Mouse (Mus musculus): Measurements from ENCODE around the gene A630076J17Rik. TPM values are rescaled to one million over a fixed set of nuclear protein-coding genes. Genes with fewer than 3 reads are reported as not detected.

A630076J17Rik gene
- total and polyA plus RNA-seq, 3 experiments = not detected

- H3K4me1 ChIP-seq (ENCODE audit: control insufficient read depth in 1 of 2, insufficient read depth in 2 of 2) = peaks cover 2 to 19% of the 10 kb centered on the region in 2 experiments; a peak in 3 of 4 replicates
- in situ Hi-C loops (cut with MboI; ENCODE audit: low pct_ligation_motif_present, low pct_unique_long_range_greater_than_20kb, low sequenced_read_pairs) (no loop called here), dilution Hi-C loops (cut with MboI; ENCODE audit: extremely low pct_ligation_motif_present, extremely low pct_unique_long_range_greater_than_20kb, low sequenced_read_pairs) (no loop called here)
- peaks cover 3% of the 10 kb centered on the region for H3K27me3 ChIP-seq (replicated peaks)
- no peaks in the 10 kb centered on the region for H3K9me3 ChIP-seq (replicated peaks; ENCODE audit: low read length)
- no peak overlapping the region for H3K9ac ChIP-seq (ENCODE audit: insufficient read depth, low read depth)
- H3K27ac ChIP-seq (ENCODE audit: insufficient read depth, low read depth) = no peak overlapping the region
- H3K79me2 ChIP-seq (replicated peaks; ENCODE audit: control insufficient read depth, extremely low read depth, insufficient read depth, poor library complexity, severe bottlenecking) = no peaks in the 10 kb centered on the region
- no peak overlapping the region for H3K4me3 ChIP-seq (replicated peaks in 1 of 3; ENCODE audit: low read depth in 2 of 3, low read length in 2 of 3, poor library complexity in 1 of 3)
- no peak for DNase-seq (ENCODE audit: extremely low read depth)
- no peaks in the 10 kb centered on the region for H3K36me3 ChIP-seq (replicated peaks in 1 of 2; ENCODE audit: control insufficient read depth in 1 of 2, insufficient read depth in 1 of 2, low read length in 1 of 2)
- TF ChIP-seq MYC (IDR thresholded peaks at IDR 0.05; ENCODE audit: low read depth, low read length) = no peak
- no peak for TF ChIP-seq GABPA (IDR thresholded peaks at IDR 0.05; ENCODE audit: insufficient replicate concordance, low read depth, low read length)
- TF ChIP-seq CTCF (conservative IDR thresholded peaks at IDR 0.05 in 1 of 2, IDR thresholded peaks at IDR 0.05 in 1 of 2; ENCODE audit: low read depth in 2 of 2, low read length in 2 of 2) = no peak
- TF ChIP-seq MXI1 (IDR thresholded peaks at IDR 0.05; ENCODE audit: low read depth, low read length) = no peak
- TF ChIP-seq PAX5 (IDR thresholded peaks at IDR 0.05; ENCODE audit: low read length) = no peak
- no peak overlapping the region for H3K4me2 ChIP-seq (ENCODE audit: insufficient read depth, low read depth, poor library complexity, severe bottlenecking)
These were observed 27.5 kb downstream of the A630076J17Rik start for GRCm38 (mm10) chr3:107257924-107258323.

- no peak for DNase-seq (ENCODE audit: extremely low read depth)
- no peak overlapping the region for H3K27ac ChIP-seq (ENCODE audit: insufficient read depth, low read depth)
These were observed 30.8 kb downstream of the A630076J17Rik start for GRCm38 (mm10) chr3:107260956-107261850.

GRCm38 (mm10) chr3:107261851-107262165 is 31.4 kb downstream of the A630076J17Rik start:
- Histone ChIP-seq H3K27ac (ENCODE audit: insufficient read depth, low read depth) (no peak overlapping the region), H3K4me3 (replicated peaks in 1 of 3; ENCODE audit: low read depth in 2 of 3, low read length in 2 of 3, poor library complexity in 1 of 3) (no peak overlapping the region), H3K36me3 (replicated peaks in 1 of 2; ENCODE audit: control insufficient read depth in 1 of 2, insufficient read depth in 1 of 2, low read length in 1 of 2) (no peaks in the 10 kb centered on the region), H3K4me2 (ENCODE audit: insufficient read depth, low read depth, poor library complexity, severe bottlenecking) (no peak overlapping the region), H3K27me3 (replicated peaks) (no peaks in the 10 kb centered on the region), H3K9ac (ENCODE audit: insufficient read depth, low read depth) (no peak overlapping the region), H3K79me2 (replicated peaks; ENCODE audit: control insufficient read depth, extremely low read depth, insufficient read depth, poor library complexity, severe bottlenecking) (no peaks in the 10 kb centered on the region), H3K9me3 (replicated peaks; ENCODE audit: low read length) (no peaks in the 10 kb centered on the region), H3K4me1 (ENCODE audit: control insufficient read depth in 1 of 2, insufficient read depth in 2 of 2) (peaks cover 0 to 15% of the 10 kb centered on the region in 2 experiments; a peak in 3 of 4 replicates)
- dilution Hi-C loops (cut with MboI; ENCODE audit: extremely low pct_ligation_motif_present, extremely low pct_unique_long_range_greater_than_20kb, low sequenced_read_pairs) = no loop called here
- DNase-seq (ENCODE audit: extremely low read depth) = peak; percentile 18
- no peak for TF ChIP-seq JUN (IDR thresholded peaks at IDR 0.05; ENCODE audit: insufficient read depth, low read depth, low read length)
- no peak for TF ChIP-seq KAT2A (IDR thresholded peaks at IDR 0.05; ENCODE audit: insufficient replicate concordance, low read length)
- in situ Hi-C loops (cut with MboI; ENCODE audit: low pct_ligation_motif_present, low pct_unique_long_range_greater_than_20kb, low sequenced_read_pairs) = no loop called here

More at GRCm38 (mm10) chr3:107260956-107261850, 30.8 kb downstream of the A630076J17Rik start:
- in situ Hi-C loops (cut with MboI; ENCODE audit: low pct_ligation_motif_present, low pct_unique_long_range_greater_than_20kb, low sequenced_read_pairs) = no loop called here
- Histone ChIP-seq H3K9me3 (replicated peaks; ENCODE audit: low read length) (no peaks in the 10 kb centered on the region), H3K36me3 (replicated peaks in 1 of 2; ENCODE audit: control insufficient read depth in 1 of 2, insufficient read depth in 1 of 2, low read length in 1 of 2) (no peaks in the 10 kb centered on the region), H3K79me2 (replicated peaks; ENCODE audit: control insufficient read depth, extremely low read depth, insufficient read depth, poor library complexity, severe bottlenecking) (no peaks in the 10 kb centered on the region), H3K4me2 (ENCODE audit: insufficient read depth, low read depth, poor library complexity, severe bottlenecking) (no peak overlapping the region), H3K4me3 (replicated peaks in 1 of 3; ENCODE audit: low read depth in 2 of 3, low read length in 2 of 3, poor library complexity in 1 of 3) (no peak overlapping the region), H3K27me3 (replicated peaks) (no peaks in the 10 kb centered on the region), H3K9ac (ENCODE audit: insufficient read depth, low read depth) (no peak overlapping the region), H3K4me1 (ENCODE audit: control insufficient read depth in 1 of 2, insufficient read depth in 2 of 2) (peaks cover 0 to 15% of the 10 kb centered on the region in 2 experiments; a peak in 3 of 4 replicates)
- dilution Hi-C loops (cut with MboI; ENCODE audit: extremely low pct_ligation_motif_present, extremely low pct_unique_long_range_greater_than_20kb, low sequenced_read_pairs) = no loop called here
- no peak for TF ChIP-seq MYC (IDR thresholded peaks at IDR 0.05; ENCODE audit: low read depth, low read length)
- TF ChIP-seq CTCF (conservative IDR thresholded peaks at IDR 0.05 in 1 of 2, IDR thresholded peaks at IDR 0.05 in 1 of 2; ENCODE audit: low read depth in 2 of 2, low read length in 2 of 2) = 0 out of 4 replicates have a peak, but pooled peaks of 1 of the 2 experiments have one; percentile 3
- no peak for TF ChIP-seq MAX (IDR thresholded peaks at IDR 0.05; ENCODE audit: low read length)
- no peak for TF ChIP-seq PAX5 (IDR thresholded peaks at IDR 0.05; ENCODE audit: low read length)
- no peak for TF ChIP-seq RCOR1 (conservative IDR thresholded peaks at IDR 0.05; ENCODE audit: low read depth, low read length)
- no peak for TF ChIP-seq TBP (conservative IDR thresholded peaks at IDR 0.05; ENCODE audit: low read depth, low read length)
